Mouse (Mus musculus) olfactory bulb, adult 2 months (tissue): ENCODE results near the gene Aldh1a2.

Experiments used
- CTCF ChIP-seq: fragments of 200-500 bp; IDR thresholded peaks from 2 replicates; pipeline ENCODE4 v1.5.1; 2012; ENCODE audit warnings: low read depth, mild to moderate bottlenecking, low read length, moderate library complexity; ENCODE audit not compliant: insufficient read depth
- POLR2A ChIP-seq: fragments of 200-500 bp; IDR thresholded peaks from 2 replicates; pipeline ENCODE4 v1.6.1; 2012; ENCODE audit warnings: mild to moderate bottlenecking, low read depth, low read length, moderate library complexity; ENCODE audit not compliant: insufficient read depth

DNA sequence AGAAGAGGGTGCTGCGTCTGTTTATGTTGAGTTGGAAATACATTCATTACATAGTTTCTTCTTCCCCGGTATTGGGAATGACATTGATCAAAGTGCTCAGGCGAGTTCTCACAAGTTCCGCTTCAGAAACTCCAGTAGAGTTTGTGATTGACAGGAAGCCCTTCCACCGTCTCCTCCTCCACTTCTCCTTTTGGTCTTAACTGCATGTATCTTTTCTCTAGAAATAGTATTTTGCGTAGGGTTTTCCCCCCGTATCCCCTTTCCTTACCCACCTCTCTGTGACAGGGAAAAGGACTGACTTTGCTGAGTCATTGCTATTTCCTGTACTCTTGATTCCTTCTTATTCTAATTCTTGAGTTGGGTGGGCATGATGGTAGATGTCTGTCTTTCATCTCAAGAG lies 28.2 kb upstream of the Aldh1a2 start:
- TF ChIP-seq CTCF, result no peak
- TF ChIP-seq POLR2A, result no peak
